ENCODE assay signal across 17 mouse cellular contexts in genomic region chrX:140565212-140565611, GRCm38 (mm10). TPM values are rescaled to one million over a fixed set of nuclear protein-coding genes. Genes with fewer than 3 reads are reported as not detected.
DNase-seq lines count a peak whose midpoint lies in the region; ATAC-seq lines count a peak whose summit lies in the region.
"Had no signal": no experiment of that assay in that cellular context is flagged by ENCODE, and none has a peak within 500 bp of the region (broad histone marks: within the 10 kb centered on the region; RNA-seq: fewer than 3 reads in every experiment).

No protein-coding gene starts in this region.

- H3K27me3 ChIP-seq in heart, embryonic 13.5 days (replicated peaks): peaks cover 12% of the 10 kb centered on the region; the same call in 1 of the 2 replicates

- intact Hi-C loops in heart, postnatal 10 days (cut with DNase I): no loop called here
- intact Hi-C loops in left cerebral cortex, postnatal 4 days (cut with DNase I): no loop called here

- no peak for DNase-seq in heart, postnatal 10 days
- peak; percentile 59 for DNase-seq in left cerebral cortex, postnatal 4 days
- no peak for DNase-seq in left cerebral cortex, adult 11 months (ENCODE audit: low spot score)
- DNase-seq in cerebellum, adult 9-10 months: peak; percentile 57
- DNase-seq in thymus, postnatal 36 days: no peak
- DNase-seq in kidney, postnatal 4 days: no peak
- DNase-seq: kidney, adult 18-20 months; kidney, postnatal 14 days; layer of hippocampus, postnatal 36 days; lung, postnatal 14 days; thymus, adult 18-20 months had no signal

- H3K36me3 ChIP-seq in heart, embryonic 13.5 days: no peaks in the 10 kb centered on the region
- H3K36me3 ChIP-seq: hindbrain, embryonic 15.5 days; limb, embryonic 10.5 days had no signal

- ATAC-seq in heart, embryonic 13.5 days (ENCODE audit: extremely low read depth, insufficient number of reproducible peaks, low FRiP score, low TSS enrichment): no peak
- ATAC-seq in cerebellum, adult (ENCODE audit: insufficient number of reproducible peaks, low FRiP score, low TSS enrichment): peak; percentile 75

- H3K4me3 ChIP-seq in heart, embryonic 13.5 days: no peak overlapping the region
- H3K4me3 ChIP-seq: hindbrain, embryonic 15.5 days; limb, embryonic 10.5 days had no signal

- H3K4me2 ChIP-seq in heart, embryonic 13.5 days: no peak overlapping the region
- H3K4me2 ChIP-seq: hindbrain, embryonic 15.5 days; midbrain, embryonic 11.5 days had no signal

- peaks cover 26% of the 10 kb centered on the region for H3K4me1 ChIP-seq in heart, embryonic 13.5 days
- H3K4me1 ChIP-seq: hindbrain, embryonic 15.5 days; limb, embryonic 10.5 days had no signal

- 80% methylated on average over 3 of the region's 3 CpGs for WGBS in heart, embryonic 13.5 days

- H3K9ac ChIP-seq in heart, embryonic 13.5 days: no peak overlapping the region
- H3K9ac ChIP-seq: hindbrain, embryonic 15.5 days; liver, embryonic 14.5 days had no signal

- H3K9me3 ChIP-seq in heart, embryonic 13.5 days: no peaks in the 10 kb centered on the region
- H3K9me3 ChIP-seq: hindbrain, embryonic 15.5 days; limb, embryonic 10.5 days had no signal

- peak overlapping the region; percentile 59; the same call in 1 of the 2 replicates for H3K27ac ChIP-seq in heart, embryonic 13.5 days (replicated peaks)
- H3K27ac ChIP-seq: hindbrain, embryonic 15.5 days; limb, embryonic 10.5 days; liver, embryonic 14.5 days had no signal

RNA-seq across cellular contexts. Expression of gene Tsc22d3, which starts 35.2 kb away (rescaled TPM):
- polyA plus RNA-seq in heart, embryonic 13.5 days (2015; fragmentation: Nextera tagmentation; extraction: Ambion mirVana): 163 and 212 TPM in 2 replicates
- total RNA-seq in heart, postnatal 10 days (2021): 100 to 1,000 TPM; 138 to 195 TPM
- 10 to 100 TPM; 49.2 to 53.1 TPM for total RNA-seq in left cerebral cortex, postnatal 4 days (2021)

Comparison
In these comparisons a context has a peak if more than half of its experiments do, and no peak if none do; other contexts are left out.
1. DNase-seq: peak in left cerebral cortex, postnatal 4 days (single experiment) and cerebellum, adult 9-10 months (single experiment); none in heart, postnatal 10 days (0 of 2), left cerebral cortex, adult 11 months (single experiment), thymus, postnatal 36 days (0 of 2) and kidney, postnatal 4 days (0 of 2).